Mouse (Mus musculus) G1E (cell line): ENCODE results near the gene Klrb1f. TPM values are rescaled to one million over a fixed set of nuclear protein-coding genes. Genes with fewer than 3 reads are reported as not detected.
"Not testable (repeated sequence)": the region's sequence is repeated elsewhere in the genome, so short reads cannot be mapped to it uniquely, and the experiment has no call there.

Source experiments
- ATAC-seq: 2 replicates; pipeline ENCODE4 v1.8.0; 2016; ENCODE audit warnings: mild to moderate bottlenecking; ENCODE audit not compliant: insufficient number of reproducible peaks, poor library complexity, low FRiP score, severe bottlenecking; ENCODE audit errors: extremely low read depth
- DNase-seq: peaks from one replicate; pipeline ENCODE4 v3.0.0; 2012; ENCODE audit warnings: low spot score
- H3K27me3 ChIP-seq: 2 replicates; pipeline ENCODE4 v1.6.1; 2012; ENCODE audit warnings: mild to moderate bottlenecking, low read length, inconsistent platforms; ENCODE audit not compliant: insufficient read depth
- H3K36me3 ChIP-seq: replicated peaks from 2 replicates; pipeline ENCODE3; 2012; ENCODE audit warnings: mild to moderate bottlenecking, inconsistent platforms
- H3K4me1 ChIP-seq: 2 replicates; pipeline ENCODE4 v1.6.1; 2012; ENCODE audit warnings: low read depth, low read length, inconsistent platforms, mixed read lengths; ENCODE audit not compliant: insufficient read depth
- H3K4me3 ChIP-seq: 2 replicates; pipeline ENCODE4 v1.5.1; 2012; ENCODE audit warnings: low read depth, mild to moderate bottlenecking, inconsistent platforms, low read length, moderate library complexity, mixed read lengths
- H3K9me3 ChIP-seq: replicated peaks from 2 replicates; pipeline ENCODE4 v1.6.1; 2012; ENCODE audit warnings: inconsistent platforms
- CTCF ChIP-seq: IDR thresholded peaks from 2 replicates; pipeline ENCODE4 v1.5.1; 2012; ENCODE audit warnings: low read depth, low read length, inconsistent platforms, mixed read lengths
- GATA1 ChIP-seq: IDR thresholded peaks from 2 replicates; pipeline ENCODE4 v1.6.1; 2012; ENCODE audit warnings: borderline replicate concordance, low read length, inconsistent platforms, mixed read lengths
- GATA2 ChIP-seq: IDR thresholded peaks from 2 replicates; pipeline ENCODE4 v1.6.1; 2012; ENCODE audit warnings: low read depth, low read length, inconsistent platforms, borderline replicate concordance
- POLR2AphosphoS5 ChIP-seq: IDR thresholded peaks from 2 replicates; pipeline ENCODE4 v1.6.1; 2012; ENCODE audit warnings: low read depth, low read length, inconsistent platforms; ENCODE audit not compliant: insufficient replicate concordance
- TAL1 ChIP-seq: conservative IDR thresholded peaks from 2 replicates; pipeline ENCODE4 v1.6.1; 2012; ENCODE audit warnings: low read depth, low read length, inconsistent platforms, mixed read lengths
- polyA plus RNA-seq: library from polyadenylated mRNA; stranded (reverse); fragments of >175 nt; gene quantifications from 2 replicates; pipeline ENCODE4 v1.2.3, GENCODE M21; 2012
- total RNA-seq, 2 experiments: library from RNA; stranded (forward) in 1 of 2; stranded (reverse) in 1 of 2; fragments of 200-1000 nt in 1 of 2; fragments of >200 nt in 1 of 2; fragmentation: Nextera tagmentation in 1 of 2; gene quantifications; 2 replicates each; pipeline ENCODE4 v1.2.3; 2014 to 2017

Gene Klrb1f
- total and polyA plus RNA-seq, 3 experiments: not detected

GRCm38 (mm10) chr6:129010505-129010873 is 35.2 kb upstream of the Klrb1f start:
- TF ChIP-seq GATA2 (no peak), CTCF (no peak), POLR2AphosphoS5 (no peak), TAL1 (no peak), GATA1 (no peak)
- Histone ChIP-seq H3K9me3 (peaks cover 25% of the 10 kb centered on the region), H3K27me3 (no peaks in the 10 kb centered on the region), H3K36me3 (no peaks in the 10 kb centered on the region), H3K4me3 (no peak overlapping the region), H3K4me1 (no peaks in the 10 kb centered on the region)
- no peak for DNase-seq
- ATAC-seq: no peak

- not testable (repeated sequence) for H3K4me1 ChIP-seq, H3K4me3 ChIP-seq, H3K36me3 ChIP-seq, ATAC-seq, H3K27me3 ChIP-seq, DNase-seq
- peaks cover 26% of the 10 kb centered on the region for H3K9me3 ChIP-seq
These were observed 33.7 kb upstream of the Klrb1f start for GRCm38 (mm10) chr6:129012012-129012411.

DNA sequence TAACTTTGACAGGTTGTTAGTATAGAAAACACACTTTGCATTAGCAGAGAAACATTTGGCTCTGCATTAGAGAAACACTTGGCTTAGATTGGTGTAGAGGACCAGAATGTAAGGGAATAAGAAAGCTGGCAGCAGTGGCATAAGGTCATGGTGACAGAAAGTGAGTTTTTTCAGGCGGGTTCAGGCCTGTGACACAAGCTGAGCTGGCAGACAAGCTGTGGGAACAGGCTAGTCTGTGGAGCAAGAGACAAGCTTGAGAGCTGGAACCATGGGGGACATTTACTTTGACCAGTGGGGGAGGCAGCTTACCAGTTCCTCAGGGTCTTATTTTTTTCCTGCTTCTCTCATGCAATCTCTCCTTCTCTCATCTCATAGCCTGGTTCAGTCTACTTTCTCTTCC is 32.7 kb upstream of the Klrb1f start:
- H3K4me1 ChIP-seq: no peaks in the 10 kb centered on the region
- no peak for ATAC-seq
- TF ChIP-seq GATA2 (no peak), GATA1 (no peak), TAL1 (no peak), CTCF (no peak), POLR2AphosphoS5 (no peak)
- peaks cover 26% of the 10 kb centered on the region for H3K9me3 ChIP-seq
- no peaks in the 10 kb centered on the region for H3K27me3 ChIP-seq
- DNase-seq: no peak
- no peak overlapping the region for H3K4me3 ChIP-seq
- no peaks in the 10 kb centered on the region for H3K36me3 ChIP-seq

GRCm38 (mm10) chr6:129013762-129014276 is 31.9 kb upstream of the Klrb1f start:
- ATAC-seq: no peak
- H3K4me1 ChIP-seq: no peaks in the 10 kb centered on the region
- no peaks in the 10 kb centered on the region for H3K27me3 ChIP-seq
- H3K36me3 ChIP-seq: no peaks in the 10 kb centered on the region
- H3K9me3 ChIP-seq: peaks cover 28% of the 10 kb centered on the region
- no peak for DNase-seq
- TF ChIP-seq GATA1 (no peak), GATA2 (no peak), CTCF (no peak), TAL1 (no peak), POLR2AphosphoS5 (no peak)
- no peak overlapping the region for H3K4me3 ChIP-seq

- ATAC-seq (no peak), DNase-seq (no peak)
- H3K9me3 ChIP-seq: peaks cover 25% of the 10 kb centered on the region
- no peaks in the 10 kb centered on the region for H3K27me3 ChIP-seq
- no peaks in the 10 kb centered on the region for H3K36me3 ChIP-seq
- TF ChIP-seq GATA2: no peak
- TF ChIP-seq TAL1: no peak
- TF ChIP-seq CTCF: no peak
- TF ChIP-seq GATA1: no peak
- H3K4me1 ChIP-seq: no peaks in the 10 kb centered on the region
- no peak overlapping the region for H3K4me3 ChIP-seq
These were observed 31.3 kb upstream of the Klrb1f start for GRCm38 (mm10) chr6:129014399-129014798.

DNA sequence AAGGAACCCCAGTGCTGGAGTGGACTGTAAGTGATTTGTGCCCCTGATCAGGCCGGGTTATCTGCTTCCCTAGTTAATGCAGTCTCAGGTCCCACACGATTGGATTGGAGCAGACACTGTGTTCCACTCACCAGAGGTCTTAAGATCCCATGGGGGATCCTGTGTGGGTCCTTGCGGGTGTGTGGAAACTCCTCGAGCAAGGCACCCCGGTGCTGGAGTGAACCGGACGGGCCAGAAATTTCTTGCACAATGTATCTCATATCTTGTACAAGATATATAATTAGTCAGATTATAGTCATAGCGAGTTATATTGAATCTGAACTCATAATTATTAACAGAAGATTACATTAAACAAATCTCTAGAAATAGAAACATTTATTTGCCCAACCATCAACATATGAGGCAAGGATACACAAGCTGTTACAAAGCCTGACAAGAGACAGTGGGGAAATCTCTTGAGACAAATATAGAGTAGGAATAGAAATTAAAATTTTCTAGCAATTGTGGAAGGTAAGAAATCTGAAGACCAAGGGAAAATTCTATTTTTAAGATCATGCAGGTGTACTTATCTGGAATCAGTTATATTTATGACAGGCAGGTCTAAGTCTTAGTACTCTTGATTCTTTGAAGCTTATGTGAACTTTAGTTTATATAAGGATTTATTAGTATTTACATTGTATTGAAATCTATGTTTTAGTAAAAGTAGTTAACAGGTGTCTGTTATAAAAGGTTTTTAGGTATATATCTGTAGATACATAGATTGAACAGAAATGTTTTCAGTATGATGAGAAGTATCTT is 18.1 kb upstream of the Klrb1f start:
- ATAC-seq (no peak), DNase-seq (no peak)
- no peaks in the 10 kb centered on the region for H3K27me3 ChIP-seq

More for the DNA sequence above, 18.1 kb upstream of the Klrb1f start:
- Histone ChIP-seq H3K9me3 (peaks cover 8% of the 10 kb centered on the region), H3K36me3 (no peaks in the 10 kb centered on the region), H3K4me1 (no peaks in the 10 kb centered on the region), H3K4me3 (no peak overlapping the region)
- TF ChIP-seq GATA1 (no peak), POLR2AphosphoS5 (no peak), CTCF (no peak), GATA2 (no peak), TAL1 (no peak)
